Mouse (Mus musculus) ZHBTc4 (cell line): ENCODE data around the gene Kif20b.

Experiments used
- DNase-seq: peaks from one replicate; pipeline ENCODE4 v3.0.0-alpha.2; 2011; ENCODE audit warnings: low read depth, low spot score

Kif20b gene

DNA sequence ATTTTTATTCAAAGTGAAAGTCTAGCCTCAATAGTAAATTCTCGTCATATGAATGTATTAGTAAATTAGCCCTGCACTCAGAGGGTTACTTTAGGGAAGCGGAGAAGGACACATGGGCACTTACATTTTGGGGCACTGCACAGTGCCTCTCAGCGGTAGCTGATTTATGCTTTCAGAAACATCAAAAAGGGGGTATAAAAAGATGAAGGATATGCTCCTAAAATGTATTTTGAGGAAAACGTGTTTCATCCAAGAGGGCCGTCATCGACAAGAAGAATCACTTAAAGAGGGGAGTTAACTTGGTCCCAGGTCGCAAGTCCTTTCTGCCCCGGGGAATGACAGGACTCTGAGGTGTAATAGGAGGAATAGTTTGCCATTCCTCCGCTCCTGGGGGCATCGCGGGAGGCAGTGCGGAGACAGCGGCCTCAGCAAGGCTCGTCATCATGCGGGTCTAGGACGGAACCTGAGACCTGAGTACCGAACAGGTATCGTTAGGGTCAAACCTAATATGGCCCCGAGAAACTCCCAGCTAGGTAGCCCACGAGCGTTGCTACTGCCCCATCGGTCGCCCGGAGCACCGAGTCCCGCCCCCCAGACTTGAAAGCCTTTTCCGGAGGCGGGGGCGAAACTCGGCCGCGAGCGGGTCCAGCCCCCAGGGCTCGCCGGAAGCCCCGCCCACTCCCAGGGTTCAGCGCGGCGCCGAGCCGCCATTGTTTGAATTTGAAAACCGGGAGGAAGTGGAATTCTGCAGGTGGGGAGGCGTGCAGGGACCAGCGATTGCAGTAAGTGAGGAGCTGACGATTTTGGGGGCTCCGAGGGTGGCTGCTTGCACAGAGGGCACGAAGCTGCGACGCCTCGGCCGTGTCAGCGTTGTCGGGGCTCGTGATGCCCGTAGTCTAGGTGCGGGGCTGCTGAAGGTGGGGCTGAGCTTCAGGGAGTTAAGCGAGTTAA is at the start of gene Kif20b:
TSS of gene Kif20b (plus strand) at position 710 of the 951 bp plus-strand sequence.
- DNase-seq: peak; percentile 98

DNA sequence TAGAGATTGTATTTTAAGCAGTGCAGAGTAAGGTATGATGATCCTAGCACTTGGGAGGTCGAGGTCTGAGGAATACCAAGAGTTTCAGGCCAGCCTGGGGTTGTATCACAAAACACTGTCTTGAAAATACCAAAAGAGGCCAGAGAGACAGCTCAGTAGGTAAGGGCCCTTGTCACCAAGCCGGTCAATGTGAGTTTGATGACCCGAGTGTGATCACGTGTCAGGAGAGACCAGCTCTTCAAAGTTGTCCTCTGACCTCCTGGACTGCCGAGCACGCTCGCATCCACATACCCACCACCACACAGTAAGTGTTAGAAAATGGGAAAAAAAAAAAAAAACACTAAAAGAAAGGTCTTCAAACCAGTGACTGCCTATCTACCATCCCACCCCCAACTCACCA is 45.5 kb upstream of the Kif20b start:
- DNase-seq: no peak

DNA sequence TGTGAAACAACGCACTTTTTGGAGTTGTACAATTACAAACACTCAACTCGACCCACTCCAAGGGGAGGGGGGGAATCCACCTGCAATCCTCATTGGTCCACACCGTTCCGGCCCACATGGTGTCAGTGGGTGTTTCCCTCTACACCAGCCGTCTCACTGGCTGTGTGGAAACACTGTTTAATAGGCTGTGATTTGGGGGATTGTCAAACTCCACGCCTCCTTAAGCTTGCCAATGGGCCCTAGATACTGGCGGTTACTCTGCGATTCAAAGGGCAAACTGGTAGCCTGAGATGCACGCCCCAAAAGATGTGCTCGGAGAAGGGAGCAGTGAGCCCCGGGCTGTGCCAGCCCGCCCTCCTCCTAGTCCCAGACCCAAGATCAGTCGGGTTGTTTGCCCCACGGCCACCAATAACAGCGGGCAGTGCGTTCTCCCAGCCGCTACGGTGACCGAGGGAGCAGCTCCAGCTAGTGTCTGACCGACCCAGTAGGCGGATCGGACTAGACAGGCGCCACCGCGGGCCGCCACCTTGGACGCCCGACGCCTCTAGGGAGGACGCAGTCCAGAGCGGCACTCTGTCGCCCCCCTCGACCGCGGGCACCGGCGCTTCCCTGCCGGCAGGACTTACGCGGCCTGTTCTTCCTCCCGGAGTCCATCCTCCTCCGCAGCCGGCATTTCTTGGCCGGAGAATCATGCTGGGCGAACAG is 44.1 kb upstream of the Kif20b start:
- peak; percentile 96 for DNase-seq

DNA sequence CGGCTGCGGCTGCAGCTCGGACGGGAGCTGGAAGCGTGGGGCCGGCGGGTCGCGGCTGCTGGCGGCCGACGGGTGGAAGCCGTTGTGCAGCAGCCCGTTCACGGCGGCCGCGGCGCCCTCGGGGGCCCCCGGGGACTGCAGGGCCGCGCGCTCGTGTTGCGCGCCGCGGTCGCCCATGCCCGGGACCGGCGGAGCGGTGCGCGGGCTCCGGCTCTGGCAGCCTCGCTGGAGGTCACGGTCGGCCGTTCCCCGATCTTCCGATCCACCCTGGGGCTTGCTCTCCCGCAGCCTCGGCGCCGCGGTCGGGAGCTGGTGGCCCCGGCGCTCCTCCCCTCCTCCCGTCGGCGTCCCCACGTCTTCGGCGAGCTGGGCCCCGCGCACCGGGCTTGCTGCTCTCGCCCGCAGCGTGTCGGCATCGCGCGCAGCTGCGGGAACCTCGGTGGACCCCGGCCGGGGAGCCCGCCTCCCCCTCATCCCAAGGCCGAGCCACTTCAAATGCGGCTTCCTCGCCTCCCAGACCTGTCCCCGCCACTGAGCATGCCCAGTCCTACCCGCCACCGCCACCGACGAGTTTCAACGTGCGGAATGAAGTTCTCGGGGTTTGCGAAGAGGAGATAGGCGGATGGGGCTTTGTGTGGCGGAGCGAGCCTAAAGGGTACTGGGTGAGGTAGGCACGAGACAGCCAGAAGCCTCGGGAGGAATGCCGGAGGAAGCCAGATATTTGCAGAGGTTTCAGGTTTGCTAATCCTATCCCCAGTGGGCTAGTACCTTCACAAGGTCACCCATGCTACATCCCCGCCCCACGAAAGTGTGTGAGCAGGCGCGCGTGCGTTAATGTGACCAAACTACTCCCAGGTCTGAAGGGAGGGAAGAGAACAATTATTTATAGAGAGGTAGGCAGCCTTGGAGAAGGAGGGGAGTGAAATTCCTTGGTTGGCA is 43.3 kb upstream of the Kif20b start, which contains the start of gene Pank1:
TSS of gene Pank1 (minus strand) at position 853 of the 939 bp plus-strand sequence.
- DNase-seq: peak; percentile 84

DNA sequence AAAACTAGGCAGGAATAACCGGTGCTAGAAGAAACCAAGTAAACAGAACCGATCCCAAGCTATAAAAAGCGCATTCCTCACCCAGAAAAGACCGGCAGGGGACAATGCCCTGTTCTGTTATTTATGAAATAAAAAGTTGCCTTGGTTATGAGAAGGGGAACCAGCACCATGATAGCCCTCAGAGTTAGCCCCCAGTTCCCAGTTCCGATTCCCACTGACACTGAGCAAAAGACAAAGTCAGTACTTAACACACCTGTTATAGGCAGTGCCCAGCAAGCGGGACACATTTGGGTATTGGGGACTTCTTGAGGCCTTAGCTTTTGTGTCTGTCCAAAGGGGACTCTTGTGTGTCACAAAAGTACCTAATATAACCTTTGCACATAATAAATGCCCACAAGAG is 42.5 kb upstream of the Kif20b start:
- DNase-seq: no peak

DNA sequence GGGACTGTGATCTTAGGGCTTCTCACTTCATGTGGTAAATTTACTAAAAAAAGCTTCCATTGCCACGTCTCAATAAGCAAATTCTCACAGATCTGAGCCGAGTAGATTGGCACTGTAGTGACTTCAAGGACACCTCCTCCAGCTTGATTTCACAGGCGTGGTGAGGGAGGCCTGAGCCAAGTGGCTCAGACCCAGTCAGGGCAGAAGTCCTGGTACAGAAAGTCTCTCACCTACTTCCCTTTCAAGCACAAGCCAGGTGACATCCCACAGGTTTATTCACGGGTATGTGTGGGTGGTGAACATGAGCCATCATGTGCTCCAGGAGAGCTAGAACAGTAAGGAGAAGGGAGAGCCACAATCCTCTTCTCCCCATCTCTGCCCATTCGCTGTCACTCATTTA is 41.0 kb upstream of the Kif20b start:
- no peak for DNase-seq

DNA sequence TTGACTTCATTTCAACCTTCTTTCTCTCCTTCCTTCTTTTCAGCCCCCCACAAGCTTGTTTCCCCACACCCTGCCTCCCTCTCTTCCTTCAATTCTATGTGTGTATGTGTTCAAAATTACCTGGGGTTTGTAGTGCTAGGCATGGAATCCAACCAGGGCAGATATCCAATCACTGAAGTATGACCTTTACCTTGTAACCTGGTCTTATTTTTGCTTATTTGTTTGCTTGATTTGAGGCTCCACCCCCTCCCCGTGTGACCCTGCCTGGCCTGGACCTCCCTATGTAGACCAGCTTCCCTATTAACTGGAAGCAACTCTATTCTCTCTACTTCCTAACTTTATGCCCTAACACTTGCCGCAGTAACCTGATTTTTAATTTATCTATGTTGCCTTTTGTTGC is 39.7 kb upstream of the Kif20b start:
- no peak for DNase-seq

DNA sequence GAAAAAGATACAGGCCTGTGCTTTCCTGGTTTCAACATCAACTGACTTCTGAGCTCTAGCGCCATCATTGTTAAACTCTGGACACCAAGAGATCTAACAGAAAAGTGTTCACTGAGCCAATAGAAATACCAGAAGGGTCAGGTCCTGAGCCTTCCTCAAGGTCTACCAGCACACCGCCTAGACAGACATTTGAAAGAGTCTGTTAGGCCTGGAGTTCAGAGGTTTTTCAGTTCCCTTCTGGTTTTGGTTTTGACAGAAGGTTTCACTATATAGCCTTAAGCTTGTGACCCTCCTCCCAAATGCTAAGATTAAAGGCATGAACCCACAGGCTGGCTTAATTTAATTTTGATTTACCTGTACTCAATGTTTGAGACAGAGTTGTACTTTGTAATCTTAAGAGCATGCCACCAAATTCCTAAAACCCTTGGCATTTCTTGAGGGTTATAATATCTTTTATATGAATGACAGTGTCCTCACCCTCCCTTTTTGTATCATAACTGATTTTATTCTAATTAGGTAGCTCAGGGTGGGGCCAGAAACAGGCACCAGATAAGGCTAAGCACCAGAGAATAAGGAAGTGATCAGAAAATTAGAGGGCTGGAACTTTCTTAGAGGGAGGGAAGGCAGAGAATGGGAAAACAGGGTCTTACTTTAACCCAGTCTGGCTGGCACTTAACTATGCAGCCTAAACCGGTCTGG is 38.5 kb upstream of the Kif20b start:
- DNase-seq: no peak

DNA sequence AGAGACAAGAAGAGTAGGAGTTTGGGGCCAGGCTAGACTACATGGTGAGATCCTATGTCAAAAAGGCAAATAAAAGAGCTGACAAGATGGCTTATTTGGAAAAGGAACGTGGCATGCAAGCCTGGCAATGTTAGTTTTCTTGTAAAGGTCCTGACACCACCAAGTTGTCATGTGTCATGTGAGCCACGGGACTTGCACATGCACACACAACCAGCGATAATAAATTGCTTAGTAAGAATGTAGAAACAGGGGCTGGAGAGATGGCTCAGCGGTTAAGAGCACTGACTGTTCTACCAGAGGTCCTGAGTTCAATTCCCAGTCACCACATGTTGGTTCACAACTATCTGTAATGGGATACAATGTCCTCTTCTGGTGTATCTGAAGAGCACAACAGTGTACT is 35.8 kb upstream of the Kif20b start:
- no peak for DNase-seq

DNA sequence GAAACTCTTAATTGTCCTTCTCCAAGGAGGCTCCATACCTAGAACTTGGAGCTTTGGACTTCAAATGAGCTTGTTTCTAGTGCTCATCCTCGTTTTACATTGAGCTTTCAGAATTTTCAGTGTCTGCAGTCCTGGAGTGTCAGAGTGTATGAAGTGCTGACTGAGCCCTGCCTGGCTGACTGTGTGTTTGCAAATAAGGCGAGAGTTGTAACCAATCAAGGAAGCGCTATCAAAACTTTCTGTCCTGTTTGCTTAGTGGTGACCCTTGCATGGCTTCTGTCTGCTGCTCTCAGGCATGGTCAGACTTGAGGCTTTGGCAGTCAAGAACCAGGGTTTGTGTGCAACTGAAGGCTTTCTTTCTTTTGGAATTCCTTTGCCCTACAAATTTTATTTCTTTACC is 31.2 kb upstream of the Kif20b start:
- DNase-seq: no peak

DNA sequence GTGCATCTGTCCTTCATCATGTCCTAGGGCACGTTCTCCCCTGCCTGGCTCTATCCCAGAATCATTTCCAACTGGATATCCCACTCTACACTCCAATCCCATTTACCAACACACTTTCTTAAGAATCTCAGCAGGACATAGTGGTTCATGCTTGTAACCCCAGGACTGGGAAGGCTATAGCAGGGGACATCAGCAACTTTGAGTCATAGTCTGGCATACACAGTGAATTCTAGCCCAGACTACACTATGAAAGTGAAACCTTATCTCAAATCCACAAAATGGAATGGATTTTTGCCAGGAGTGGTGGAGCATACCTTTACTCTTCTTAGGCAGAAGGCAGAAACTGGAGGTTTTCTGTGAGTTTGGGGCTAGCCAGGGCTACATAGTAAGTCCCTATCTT is 30.6 kb upstream of the Kif20b start:
- no peak for DNase-seq

DNA sequence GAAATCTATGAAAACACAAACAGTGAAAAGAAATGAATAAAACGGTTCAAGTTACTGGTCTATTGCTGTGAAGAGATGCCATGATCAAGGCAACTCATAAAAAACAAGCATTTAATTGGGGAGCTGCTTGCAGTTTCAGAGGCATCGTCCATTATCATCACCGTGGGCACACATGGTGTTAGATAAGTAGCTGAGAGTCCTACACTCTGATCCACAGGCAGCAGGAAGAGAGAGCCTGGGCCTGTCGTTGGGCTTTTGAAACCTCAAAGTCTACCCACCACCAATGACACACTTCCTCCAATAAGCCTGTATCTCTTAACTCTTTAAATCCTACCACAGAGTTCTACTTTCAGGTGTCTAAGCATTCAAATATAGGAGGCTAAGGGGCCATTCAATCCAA is 27.1 kb upstream of the Kif20b start:
- DNase-seq: no peak

DNA sequence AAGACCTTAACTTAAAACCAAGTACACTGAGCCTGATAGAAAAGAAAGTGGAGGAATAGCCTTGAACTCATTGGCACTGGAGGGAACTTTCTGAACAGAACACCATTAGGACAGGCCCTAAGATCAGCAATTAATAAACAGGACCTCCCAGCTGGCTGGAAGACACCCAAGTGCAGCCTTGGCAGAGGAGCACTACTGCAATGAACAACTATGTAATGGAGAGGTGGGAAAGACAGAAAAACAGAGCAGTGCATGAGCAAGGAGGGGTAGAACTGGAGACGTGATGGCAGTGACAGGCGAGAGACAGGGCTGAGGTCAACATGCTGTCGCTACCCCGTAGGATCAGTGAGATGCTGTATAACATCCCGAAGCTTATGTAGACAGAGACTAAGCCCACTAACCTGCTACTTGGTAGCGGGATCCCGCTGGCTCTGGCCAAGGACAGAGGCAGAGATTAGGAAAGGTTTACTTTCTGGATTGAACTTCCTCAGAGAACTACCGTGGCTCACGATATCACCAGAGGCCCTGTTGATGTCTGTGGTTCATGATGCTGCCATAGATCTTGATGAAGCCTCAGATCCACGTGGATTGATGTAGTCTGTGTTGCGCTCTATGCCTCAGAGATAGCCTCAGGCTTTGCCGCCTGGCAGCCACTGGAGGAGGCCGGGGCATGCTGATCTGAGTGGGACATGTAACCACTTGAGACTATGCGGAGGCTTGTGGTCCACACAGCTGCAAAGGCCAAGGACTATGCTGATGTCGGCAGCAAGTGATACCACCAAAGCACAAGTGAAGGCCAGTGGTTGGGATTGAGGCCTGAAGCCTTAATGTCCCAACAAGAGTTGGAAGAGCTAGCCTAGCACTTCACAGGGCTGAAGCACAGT is 24.8 kb upstream of the Kif20b start:
- DNase-seq: no peak

DNA sequence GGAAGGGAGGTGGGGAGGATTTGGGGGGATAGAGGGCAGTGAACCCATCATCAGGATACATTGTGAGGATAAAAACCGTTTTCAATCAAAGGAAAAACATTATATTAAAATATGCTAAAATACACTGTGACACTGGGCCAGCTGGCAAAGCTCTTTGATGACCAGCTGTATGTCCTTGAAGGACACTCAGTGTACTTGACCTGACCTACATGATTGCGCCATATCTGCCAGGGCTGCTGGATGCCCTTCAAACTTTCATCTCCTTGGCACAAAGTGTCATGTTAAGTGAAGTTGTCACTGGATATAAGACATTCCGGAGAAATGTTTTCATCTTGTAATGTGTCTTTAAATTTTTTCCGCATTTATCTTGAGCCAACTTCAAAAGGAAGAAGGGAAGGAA is 23.2 kb upstream of the Kif20b start:
- DNase-seq: no peak

DNA sequence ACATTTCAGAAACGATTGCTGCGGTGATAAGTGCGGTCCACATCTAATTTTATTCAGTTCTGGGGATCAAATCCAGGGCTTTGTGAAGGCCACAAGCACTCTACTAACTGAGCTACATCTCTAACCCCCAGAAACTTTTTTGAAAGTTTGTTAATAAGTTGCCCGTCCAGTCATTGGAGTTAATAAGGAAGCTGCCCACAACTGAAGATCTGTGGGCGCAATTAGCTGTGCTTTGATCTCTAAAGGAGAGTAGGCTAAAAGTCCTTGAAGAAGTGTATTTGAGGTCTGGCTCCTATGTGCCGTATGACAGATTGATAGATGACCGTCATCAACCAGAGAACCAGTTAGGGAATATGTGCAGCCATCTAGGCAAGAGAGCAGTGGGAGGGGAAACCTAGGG is 20.9 kb upstream of the Kif20b start:
- DNase-seq: no peak

DNA sequence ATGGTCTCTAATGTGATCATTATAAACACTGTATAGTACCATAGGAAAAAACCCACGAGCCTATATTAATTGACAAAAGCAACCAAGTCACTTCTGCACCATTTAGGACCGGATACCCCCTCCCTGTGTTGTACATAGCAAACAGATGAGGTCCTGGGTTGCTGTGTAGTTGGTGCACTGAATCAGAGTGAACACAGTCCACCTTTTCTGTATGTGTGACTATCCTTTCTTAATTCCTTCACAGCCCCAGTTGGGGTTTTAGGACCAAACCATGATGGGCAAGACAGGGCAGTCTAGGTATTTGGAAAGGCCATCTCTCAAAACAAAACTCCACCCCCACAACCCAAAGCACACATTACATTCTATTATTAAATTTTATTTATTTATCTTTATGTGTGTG is 20.4 kb upstream of the Kif20b start:
- no peak for DNase-seq

DNA sequence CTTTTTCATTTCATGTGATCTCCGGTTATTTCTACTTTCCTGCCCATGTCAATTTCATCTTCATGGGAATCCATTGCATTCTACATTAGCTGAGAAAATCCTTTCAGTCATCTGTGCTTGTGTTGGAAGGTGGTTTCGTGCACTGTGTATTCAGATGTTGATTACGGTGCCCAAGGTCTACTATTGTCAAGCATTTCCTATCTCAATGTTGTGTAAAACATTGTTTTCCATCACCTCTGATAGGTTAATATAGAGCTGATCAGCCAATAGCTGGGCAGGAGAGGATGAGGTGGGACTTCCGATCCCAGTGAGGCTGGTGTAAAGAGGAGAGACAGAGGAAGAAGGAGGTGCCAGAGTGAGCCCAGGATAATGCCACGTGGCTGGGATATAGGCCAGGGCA is 18.1 kb upstream of the Kif20b start:
- peak; percentile 83 for DNase-seq

DNA sequence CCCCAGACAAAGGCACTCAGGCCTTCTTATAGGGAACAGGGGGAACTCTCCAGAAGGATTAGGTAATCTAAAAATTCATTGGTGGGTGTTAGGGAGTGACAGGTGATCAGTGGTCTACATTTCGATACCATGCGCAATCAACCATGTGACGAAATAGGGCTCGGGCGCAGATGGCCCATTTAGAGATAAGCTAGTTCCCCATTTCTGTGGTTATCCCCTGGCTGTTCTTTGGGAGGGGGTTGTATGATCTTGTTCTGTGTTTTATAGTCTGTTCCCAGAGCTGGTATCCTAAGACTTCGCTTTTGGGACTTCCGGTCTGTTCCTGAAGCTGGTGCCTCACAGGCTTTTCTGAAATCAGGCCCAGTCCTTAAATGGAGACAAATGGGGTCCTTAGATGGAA is 16.7 kb upstream of the Kif20b start:
- DNase-seq: no peak

DNA sequence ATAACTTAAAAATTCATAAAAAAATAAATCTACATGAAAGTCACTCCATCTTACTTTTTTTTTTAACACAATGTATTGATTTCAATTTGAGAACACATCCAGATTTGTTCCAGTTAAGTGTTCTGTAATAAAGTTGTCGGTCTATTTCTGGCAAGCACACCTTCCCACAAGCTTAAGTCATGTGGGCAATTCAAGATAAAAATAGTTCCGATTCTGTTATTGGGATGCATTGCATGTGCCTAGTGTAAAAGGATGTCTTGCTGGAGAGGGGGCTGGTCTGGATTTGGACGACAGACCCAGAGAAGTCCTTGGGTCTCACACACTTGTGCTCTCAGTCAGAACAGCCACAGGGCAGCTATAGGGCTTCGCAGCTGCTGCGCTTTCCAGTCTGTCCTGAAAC is 15.4 kb upstream of the Kif20b start:
- DNase-seq: no peak

DNA sequence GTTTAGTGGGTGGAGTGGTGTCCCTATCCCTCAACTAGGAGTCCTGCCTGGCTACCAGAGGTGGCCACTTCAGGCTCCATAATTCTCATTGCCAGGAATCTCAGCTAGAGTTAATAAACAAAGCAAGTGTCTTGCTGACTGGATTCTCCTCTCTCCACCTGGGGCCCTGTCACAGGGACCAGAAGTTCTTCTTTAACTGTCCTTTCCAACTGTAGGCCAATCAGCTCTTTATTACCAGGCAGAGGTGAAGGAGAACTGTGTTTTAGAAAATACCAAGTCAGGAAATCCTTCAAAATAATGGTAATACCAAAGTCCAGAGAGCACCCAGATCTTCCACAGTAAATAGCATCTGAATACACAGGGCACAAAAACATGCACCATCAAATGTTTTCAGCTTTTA is 9.8 kb upstream of the Kif20b start:
- DNase-seq: no peak
